Mouse (Mus musculus) right cerebral cortex, postnatal 10 days (tissue): ENCODE measurements around the gene Exoc3.

ENCODE experiments used
- DNase-seq, 2 experiments: peaks; one replicate each; pipeline ENCODE4 v3.0.0; 2021; ENCODE audit warnings: low spot score in 2 of 2

The Exoc3 gene

DNA sequence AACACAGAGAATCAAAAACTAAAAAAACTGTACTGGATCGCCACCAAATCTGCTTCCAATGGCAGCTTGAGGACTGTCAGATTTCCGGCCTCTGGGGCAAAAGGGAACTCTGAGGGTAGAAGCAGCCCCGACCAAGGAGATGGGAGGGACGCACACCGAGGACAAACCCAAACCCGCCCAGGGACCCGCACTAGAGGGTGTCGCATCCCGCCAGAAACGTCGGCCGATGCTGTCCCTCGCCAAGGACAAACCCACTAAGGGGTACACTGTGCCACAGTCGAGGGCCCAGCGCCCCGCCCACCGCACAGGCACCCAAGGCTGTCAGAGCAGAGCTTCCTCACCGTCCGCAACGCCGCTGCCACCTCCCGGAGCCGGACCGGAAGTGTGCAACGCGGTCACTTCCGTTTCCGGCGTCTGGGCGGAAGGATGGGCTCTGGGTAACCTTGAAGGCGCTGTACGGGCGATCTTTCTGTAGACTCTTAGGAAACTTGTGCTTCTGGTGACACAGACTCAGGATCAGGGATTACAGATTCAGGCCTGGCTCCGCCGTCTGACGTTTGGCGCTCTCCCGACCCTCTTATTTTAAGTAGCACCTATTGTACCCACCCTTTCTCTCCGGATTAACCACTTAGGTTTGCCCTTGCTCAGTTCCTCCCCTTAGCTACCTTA is at the start of gene Exoc3:
Gene Exoc3 (minus strand): TSS at position 416 of the 669 bp plus-strand sequence.
- DNase-seq = peak; percentile 95

DNA sequence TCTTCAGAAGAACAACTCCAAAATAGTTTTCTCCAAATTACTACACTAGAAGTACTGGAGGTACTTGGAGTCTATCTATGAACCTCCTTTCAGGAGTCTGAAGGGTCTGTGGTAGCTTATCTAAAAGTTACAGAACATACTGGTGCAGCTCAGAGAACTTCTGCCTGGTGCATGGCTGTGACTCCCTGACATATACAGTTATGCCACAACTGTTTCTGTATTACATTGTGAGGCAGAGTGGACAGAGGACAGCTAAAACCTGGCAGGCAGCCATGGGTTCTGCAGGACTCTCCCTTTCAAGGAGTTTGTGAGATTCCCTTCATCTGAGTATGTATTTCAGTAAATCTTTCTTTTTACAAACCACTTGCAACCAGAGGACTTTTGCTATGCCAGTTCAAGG is 38.0 kb upstream of the Exoc3 start:
- no peak for DNase-seq

DNA sequence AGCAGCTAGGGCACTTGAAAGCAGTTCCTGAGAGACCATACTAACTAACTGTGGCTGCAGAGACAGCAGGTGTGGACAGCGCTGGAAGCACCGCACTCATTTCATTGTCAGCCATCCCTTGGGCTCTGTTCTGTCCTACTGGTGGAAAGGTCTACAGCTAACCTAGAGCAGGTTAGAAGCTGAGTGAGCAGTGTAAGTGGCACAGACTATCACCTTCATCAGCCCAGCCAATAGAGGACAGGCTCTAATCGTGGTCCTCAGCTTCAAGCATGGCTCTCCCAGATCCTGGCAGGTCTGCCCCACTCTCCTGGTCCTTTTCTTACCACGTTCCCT is 37.3 kb upstream of the Exoc3 start:
- DNase-seq = no peak

DNA sequence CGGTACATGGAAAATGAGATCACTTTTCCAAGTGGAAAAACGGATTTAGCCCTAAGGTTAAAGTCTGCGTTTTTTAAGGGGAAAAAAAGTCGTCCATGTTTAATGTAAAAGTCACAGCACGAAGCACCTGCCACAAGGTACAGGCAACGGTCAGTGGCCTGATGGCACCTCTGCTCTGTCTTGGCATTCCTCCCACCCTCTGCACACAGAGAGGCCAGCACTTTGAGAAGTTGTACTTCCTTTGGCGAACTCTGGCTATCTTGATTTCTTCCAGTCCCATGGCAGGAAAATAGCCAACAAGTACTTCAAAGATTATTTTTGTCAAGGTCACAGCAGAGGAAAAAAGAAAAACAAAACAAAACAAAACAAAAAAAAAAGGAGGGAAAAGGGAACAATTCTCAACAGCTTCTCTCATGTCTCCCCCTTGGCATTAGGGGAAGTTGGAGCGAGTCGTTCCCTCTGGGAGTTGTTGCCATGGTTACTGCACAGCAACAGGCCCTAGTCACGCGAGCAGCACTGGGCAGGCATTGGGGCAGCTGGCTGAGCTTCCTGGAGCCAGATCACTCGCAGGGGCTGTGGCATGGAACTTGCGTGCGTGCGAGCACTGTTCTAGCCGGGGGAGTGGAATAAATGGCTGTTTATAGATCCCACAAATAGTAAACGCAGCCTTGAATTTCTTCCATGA is 36.8 kb upstream of the Exoc3 start:
- peak; percentile 85 to 89 for DNase-seq

DNA sequence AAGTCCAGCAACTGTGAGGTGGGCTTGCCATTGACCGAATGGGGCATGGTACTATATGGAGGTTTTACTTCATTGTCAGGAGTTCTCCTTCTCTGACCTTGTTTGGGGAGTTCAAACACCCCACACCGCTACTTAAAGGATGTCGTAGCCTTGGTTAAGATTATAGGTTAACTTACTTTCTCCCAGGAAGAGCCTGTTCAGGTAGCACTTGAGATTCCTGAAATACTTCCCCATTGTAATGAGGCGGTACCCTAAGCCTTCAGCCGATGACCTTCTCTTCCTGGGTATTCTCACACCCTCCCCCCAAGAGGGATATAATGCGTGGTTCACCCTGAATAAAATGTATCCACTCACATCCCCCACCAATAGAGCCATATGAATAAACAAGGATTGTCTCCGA is 29.0 kb upstream of the Exoc3 start:
- DNase-seq = no peak

DNA sequence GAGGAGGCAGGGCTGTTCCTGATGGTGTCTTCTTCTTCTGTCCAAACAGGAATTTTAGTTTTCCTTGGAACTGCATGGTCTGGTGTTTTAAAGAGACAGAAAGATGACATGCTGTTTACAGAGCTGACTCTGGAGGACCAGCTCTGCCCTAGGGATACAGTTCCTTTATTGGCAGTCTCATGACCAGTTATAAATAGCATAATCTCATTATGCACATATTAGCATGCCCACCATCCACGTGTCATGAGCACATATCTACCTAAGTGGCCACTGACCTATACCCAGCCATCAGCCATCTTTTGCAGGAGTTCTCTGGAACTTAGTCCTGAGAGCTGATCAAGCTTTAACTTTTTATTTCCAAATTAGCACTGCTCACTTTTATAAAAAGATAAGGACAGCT is 12.1 kb upstream of the Exoc3 start:
- DNase-seq = no peak

DNA sequence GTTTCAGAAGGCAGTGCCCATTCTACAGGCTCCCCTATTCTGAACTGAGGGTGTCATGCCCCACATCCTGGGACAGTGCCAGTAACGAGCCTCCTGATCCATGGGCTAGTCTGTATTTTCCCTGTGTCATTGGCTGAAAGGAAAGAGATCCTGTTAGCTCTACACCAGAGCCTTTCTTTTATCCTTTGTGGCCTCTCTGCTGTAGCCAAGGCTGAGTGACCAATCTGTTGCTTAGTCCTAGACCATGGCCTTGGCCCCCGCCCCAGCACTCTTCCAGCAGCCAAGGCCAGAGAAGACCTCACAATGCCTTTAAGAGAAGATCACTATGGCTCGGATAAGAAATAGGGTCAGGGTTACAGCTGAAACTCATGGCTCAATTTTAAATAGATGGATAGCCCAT is 9.9 kb upstream of the Exoc3 start:
- no peak for DNase-seq

DNA sequence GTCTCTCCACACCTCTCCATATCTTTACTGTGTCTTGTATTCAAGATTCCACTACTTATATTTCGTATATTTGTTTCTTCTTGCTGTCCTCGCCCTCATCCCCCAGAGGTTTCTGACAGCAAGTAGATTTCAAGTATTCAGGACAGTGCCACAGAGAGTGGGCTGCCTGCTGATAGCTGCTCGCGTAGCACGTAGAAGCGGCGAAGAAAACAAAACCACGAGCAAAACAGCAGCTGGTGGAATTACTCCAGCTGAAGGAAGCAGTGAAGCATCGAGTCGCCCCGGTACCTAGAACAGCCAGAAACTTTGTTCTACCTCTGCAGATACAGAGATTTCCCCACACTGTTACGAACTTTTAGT is 434 bp upstream of the Exoc3 start:
- peak; percentile 29 to 43 for DNase-seq

DNA sequence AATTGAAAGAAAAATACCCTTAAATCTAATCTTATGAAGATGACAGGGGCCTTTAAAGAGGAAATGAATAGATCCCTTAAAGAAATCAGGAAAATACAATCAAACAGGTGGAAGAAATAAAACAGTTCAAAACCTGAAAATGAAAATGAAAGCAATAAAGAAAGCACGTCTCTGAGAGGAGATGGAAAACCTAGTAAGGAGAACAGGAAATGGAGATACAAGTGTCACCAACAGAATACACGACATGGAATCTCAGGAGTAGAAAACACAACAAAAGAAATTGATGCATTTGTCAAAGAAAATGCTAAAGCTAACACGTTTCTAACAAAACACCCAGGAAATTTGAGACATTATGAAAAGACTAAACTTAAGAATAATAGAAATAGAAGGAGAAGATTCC is 12.1 kb downstream of the Exoc3 start:
- no peak for DNase-seq

DNA sequence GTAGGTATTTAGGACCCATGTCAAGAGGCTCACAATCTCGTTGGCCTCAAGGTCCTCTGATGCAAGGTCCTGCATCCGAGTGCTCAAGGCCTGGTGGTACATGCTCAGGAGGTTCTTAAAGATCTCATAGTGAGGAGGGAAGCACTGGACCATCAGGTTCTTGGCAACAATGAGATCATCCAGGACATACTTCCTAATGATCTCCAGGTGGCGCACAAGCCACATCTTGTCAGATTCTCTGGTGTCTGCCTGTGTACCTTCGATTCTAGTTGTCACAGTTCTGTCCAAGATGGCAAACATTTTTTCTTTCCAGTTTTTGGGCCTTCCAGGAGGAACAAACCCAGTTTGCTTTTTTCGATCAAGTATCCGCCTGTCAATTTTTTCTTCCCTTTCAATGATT is 15.9 kb downstream of the Exoc3 start:
- no peak for DNase-seq

DNA sequence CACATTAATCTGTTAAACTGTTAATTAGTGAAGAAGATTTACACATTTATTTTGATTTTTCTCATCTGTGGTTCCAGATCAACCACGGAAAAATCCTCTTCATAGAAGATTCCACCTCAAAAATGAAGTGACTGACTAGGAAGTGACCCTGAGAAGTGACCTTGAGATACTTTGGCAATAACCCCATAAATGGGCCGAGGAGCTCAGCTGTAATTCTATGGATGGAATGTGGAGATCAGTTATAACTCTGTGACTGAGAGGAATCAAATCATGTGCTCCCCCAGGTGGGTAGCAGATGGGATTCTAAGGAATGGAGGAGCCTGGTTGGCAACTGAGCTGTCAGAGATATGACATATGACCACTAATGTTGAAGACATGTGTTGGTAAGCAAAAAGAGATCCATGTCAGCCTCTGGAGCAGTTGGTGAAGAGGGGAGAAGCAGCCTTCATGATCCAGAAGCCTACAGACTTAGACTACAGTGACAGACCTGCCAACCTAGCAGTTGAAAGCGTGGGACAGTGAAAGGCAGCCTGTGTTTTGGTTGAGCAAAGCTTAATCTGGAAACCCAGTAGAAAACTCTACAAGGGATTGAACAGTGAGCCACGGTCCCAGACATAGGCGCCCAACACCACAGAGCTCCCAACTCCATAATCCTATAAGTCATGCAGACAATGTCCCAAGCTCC is 25.4 kb downstream of the Exoc3 start:
- no peak for DNase-seq

DNA sequence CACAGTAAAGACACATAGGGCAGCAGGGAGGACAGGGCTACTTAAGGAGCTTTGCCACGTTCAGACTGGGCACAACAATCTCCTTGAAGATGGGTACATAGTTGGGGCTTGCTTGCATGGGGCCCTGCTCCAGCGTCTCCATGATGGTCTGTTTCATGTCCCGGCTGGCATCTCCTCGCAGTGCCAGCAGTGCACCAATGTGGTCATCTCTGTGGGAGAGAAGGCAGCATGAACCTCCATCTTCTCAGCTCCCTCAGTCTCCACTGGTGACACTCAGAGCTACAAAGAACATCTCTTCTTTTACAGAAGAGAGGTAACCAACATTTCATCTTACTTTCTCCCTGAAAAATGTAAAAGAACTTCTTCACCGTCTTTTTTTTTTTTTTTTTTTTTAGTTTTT is 36.5 kb downstream of the Exoc3 start:
- no peak for DNase-seq

DNA sequence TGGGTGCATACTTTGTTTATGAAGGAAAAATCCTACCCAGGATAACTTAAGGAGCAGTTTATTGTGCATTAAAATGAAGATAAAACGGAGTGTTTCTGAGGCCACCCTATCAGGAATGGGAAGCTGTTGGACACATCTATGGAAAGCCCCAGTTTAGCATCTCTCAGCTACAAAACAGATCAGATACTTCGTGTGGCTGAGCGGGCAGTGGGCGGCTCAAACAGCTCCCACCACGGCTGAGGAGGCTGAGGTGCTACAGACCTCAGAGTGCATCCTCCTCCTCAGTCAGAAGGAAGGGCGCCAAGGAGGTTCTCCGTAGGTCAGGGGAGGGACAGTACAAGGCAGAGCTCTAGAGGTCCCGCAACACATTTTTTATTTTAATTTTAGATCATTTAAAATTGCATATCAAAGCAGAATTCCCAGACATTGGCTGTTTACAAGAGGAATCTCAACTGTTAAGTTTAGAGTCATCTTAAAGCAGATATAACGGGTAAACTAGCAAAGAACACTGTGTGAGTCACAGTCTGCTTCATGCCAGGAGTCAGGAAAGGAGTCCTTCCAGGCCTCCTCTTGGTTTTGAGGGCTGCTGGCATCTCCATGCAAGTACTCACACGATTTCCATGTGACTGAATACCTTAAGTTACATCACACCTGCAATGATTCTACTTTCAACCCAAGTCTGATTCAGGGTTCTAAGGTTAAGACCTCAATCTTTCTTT is 38.9 kb downstream of the Exoc3 start:
- DNase-seq = no peak

DNA sequence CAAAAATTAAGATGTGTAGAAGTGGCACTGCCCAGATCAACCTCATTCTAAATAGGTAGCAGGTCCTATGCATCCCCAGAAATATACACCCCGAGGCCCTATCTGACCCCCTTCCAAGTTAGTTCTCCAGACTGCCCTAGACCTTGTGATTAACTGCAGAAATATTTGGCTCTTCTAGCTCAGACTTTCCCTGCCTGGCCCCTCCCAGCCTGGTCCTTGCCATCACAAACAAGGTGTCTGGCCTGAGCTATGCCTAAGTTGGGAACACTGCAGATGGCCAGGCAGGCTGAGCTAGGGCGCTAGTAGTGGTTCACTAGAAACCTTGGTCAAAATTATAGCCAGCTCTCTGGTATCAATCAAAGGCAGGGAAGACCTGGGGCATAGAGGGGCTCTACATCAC is 41.0 kb downstream of the Exoc3 start:
- DNase-seq = no peak

DNA sequence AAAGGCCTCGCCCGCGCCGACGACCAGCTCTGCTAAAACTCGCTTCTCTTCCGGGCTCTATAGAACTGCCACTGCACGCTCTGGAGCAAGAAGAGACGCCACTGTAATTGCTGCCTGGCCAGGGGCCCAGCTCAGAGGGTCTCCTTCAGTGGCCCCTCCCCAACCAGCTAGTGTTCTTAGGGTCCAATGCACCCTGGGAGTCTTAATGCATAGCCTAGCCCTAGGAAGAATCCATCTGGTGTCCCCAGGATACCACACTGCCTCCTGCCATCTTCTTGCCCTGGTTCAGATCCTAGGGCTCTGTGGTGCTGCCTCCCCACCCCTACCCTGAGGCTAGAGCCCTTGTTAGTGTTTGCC is 41.5 kb downstream of the Exoc3 start:
- no peak for DNase-seq

DNA sequence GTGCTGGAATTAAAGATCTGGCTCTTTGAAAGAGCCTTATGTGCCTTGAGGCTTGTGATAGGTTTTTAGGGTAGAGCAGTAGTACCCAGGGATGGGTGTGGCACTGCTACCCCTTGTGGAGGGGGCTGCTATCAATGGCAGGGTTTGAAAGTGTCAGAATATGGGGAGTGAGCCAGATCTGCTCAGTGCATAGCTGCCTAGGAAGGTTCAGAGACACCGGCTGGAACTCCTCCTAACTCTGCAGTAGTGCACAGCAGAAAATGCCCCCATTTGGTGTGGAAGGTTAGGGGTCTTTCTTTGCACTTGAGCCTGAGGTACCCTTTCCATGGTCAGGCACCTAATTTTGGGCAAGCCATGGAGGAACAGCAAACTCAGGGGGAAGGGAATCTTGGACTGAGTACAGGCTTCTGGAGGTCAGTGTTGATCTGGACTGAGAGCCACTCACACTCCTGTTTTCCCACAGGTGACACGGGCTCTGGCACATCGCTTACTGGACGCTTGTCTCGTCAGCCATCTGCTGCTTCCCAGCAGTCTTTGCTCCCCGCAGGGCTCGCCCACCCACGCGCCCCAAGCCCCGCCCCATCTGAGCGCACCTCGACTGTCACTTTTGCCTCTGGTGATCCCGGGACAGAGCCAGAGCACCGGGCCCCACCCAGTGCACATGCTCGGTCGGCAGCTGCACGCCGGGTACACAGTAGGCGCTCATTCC is 42.0 kb downstream of the Exoc3 start:
- DNase-seq = peak; percentile 70 to 74

DNA sequence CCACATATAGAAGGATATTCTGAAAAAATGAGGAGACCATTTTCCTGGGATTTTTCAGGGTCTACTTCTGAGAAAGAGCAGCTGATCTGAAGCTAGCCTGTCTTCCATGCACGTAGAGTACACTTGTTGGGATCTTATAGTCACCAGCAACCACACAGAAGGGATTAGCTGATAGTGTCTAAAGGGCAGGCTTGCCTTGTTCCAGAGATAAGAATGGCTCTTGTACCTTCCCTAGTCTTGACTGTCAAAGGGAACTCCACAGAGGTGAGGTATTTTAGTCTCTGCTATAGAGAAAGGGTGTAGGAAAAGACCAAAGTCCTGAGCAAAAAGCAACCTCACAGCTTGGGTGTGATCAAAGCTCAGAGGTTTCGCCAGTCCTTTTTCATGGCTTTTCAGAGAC is 61.2 kb downstream of the Exoc3 start:
- no peak for DNase-seq

DNA sequence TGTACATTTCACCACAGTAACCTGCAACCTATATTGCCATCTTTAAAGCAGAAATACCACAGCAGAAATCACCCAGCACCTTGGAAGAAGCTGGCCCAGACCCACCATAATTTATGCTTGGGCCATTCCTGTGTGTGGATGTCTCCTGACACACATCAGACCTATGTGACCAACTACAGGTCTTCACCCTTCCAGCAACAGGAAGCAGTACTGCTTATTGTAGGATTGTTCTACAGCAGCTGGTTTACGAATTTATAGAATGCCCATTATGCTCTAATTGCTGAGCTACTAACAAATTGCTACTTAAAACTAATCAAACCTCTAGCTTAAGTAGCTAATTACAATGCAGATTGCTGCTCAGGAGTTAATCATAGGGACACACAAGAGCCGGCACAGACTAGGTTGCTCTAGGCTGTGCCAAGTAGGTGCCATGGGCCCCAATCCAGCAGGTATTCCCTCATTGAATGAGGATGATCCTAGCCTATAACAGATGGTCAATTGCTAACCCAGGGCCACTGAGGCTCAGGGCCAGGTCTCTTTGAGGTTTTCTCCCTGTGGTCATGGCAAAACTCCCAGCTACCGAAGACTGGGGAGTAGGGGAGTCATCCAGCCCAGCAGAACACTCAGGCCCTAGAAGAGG is 62.4 kb downstream of the Exoc3 start:
- DNase-seq = no peak

DNA sequence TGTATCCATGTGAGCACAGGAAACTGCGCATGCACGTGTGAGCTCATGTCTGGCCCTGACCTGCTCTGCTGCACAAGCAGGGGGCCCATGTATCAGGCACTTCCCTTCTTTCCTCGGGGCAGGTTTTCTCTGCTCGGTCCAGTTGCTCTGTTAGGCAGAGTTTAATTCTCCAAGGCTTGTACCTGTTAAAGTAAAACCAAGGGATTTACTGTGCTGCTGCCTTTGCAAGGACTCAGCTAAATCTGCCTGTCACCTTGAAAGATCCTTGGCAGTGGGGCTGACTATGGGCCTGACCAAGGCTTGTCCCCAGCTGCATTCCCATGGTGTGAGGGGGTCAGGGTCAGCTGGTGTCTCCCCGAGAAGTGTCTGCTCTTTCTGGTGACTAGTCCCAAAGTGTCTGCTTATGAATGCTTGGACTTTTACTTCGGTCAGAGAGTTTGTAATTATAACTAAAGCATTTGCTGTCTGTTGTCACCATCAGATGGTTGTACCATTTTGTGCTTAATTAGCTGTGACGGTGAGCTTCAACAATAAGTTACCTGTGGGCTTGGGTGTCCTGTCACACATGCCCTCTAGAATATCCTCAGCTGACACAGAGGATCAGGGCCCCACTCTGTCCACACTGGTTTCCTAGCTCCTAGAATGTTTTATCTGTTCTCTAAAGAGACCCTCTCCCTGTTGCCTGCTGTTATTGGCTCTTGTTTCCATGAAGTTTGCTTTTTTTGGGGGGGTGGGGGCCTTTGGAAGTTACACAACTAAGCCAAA is 64.2 kb downstream of the Exoc3 start:
- no peak for DNase-seq

DNA sequence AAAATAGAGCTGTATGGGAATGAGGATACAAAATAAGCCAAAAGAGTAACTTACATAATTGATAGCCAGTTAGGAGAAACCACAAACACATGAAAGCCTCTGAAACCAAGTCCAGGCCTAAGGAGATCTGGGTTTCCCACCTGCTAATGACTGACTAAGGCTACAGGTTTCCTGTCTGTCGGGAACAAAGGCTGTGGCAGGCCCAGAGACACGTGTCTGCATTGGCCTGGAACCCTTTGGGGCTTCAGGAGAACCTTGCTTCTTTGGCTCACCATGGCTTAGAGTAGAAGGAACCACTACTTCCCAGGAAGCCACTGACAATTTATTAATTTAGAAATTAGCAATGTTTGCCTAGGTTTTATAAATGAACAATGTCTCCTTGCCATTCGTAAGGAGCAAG is 65.2 kb downstream of the Exoc3 start:
- no peak for DNase-seq

DNA sequence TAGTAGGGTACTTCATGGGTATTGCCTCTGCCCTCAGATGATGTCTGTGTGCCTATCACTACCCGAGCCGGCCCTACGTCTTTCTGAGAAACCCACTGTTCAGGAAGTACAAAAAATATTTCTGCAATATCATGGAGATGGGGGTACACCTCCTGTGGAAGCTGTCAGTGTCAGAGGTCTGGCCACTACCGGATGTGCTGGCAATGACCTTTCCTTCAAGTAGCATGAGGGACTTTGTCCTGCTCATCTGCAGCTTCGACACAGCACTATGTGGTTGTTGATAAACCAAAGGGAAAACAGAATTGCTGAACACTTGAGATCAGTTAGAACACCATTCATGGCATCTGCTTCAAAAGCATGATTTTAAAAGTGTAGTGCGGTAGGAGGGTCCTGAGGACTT is 67.7 kb downstream of the Exoc3 start:
- DNase-seq = no peak
